Mouse (Mus musculus) C2C12 (cell line): ENCODE data around the gene Ngdn.

Experiments used
- CEBPB ChIP-seq: IDR thresholded peaks from one replicate; pipeline ENCODE4 v1.6.1; 2011; ENCODE audit warnings: low read depth, mild to moderate bottlenecking, control low read depth, moderate library complexity
- CTCF ChIP-seq: IDR thresholded peaks from one replicate; pipeline ENCODE4 v1.5.1; 2011; ENCODE audit not compliant: control insufficient read depth, insufficient read depth, insufficient read length
- MYOG ChIP-seq: IDR thresholded peaks from one replicate; pipeline ENCODE4 v1.6.1; 2011; ENCODE audit not compliant: control insufficient read depth, insufficient read length; ENCODE audit errors: extremely low read depth
- USF1 ChIP-seq: IDR thresholded peaks from one replicate; pipeline ENCODE4 v1.6.1; 2011; ENCODE audit warnings: low read depth, mild to moderate bottlenecking, control low read depth, moderate library complexity

DNA sequence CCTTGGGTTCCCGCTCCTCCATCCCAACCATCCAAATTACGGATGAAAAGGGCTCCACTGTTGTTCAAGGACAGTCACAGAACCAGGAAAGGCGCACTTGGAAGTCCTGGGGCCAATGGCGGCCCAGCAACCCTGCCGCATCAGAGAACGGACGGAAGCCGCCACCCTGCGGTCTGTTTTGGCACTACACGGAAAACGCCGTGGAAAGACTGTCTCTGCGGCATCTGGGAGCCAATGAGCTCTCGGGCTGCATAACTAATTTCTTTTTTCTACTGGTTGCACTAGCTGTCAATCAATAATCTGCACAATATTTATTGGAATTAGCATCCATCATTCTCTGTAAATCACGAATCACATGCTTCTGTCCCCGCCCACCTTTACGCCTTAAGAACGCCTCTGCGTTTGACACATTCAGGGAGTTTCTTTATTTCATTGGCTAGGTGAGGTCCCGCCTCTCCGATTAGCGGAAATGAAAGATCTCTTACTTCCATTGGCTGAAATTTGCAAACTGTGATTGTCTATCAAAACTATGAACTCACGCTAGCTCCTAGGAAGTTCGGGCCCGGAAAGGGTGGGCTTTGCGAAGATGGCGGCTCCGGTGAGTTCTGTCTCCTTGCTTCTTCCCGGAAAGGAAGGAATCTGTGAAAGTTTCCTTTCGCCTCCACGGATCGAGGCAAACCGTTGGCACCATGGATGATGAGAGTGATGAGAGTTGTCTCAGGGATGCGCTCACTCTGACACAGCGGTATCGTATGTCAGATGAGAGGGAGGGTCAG, at the start of gene Ngdn:
- peak; percentile 80 for TF ChIP-seq CTCF
- TF ChIP-seq MYOG, result no peak
- TF ChIP-seq CEBPB, result no peak
- TF ChIP-seq USF1, result peak; percentile 36
